ENCODE assay signal across 9 mouse cellular contexts in genomic region chr17:67274531-67275094, GRCm38 (mm10).
A peak's percentile ranks its signal among the peaks of the same experiment; 100 is the strongest.
DNase-seq lines count a peak whose midpoint lies in the region; ATAC-seq lines count a peak whose summit lies in the region.
"Had no signal": no experiment of that assay in that cellular context is flagged by ENCODE, and none has a peak within 500 bp of the region (broad histone marks: within the 10 kb centered on the region; RNA-seq: fewer than 3 reads in every experiment).

No protein-coding gene starts in this region.

- H3K4me1 ChIP-seq in kidney, embryonic 15.5 days: peaks cover 21% of the 10 kb centered on the region

- ATAC-seq in kidney, embryonic 15.5 days (replicated peaks; ENCODE audit: low FRiP score): no peak

- no peaks in the 10 kb centered on the region for H3K36me3 ChIP-seq in kidney, embryonic 15.5 days
- H3K36me3 ChIP-seq: embryonic facial prominence, embryonic 15.5 days had no signal

- no peak overlapping the region for H3K4me3 ChIP-seq in kidney, embryonic 15.5 days (replicated peaks)
- H3K4me3 ChIP-seq: embryonic facial prominence, embryonic 15.5 days had no signal

- H3K9ac ChIP-seq in kidney, embryonic 15.5 days: no peak overlapping the region
- H3K9ac ChIP-seq: embryonic facial prominence, embryonic 15.5 days had no signal

- no peak for DNase-seq in kidney, postnatal 14 days
- peak; percentile 88 to 93 for DNase-seq in cerebellum, postnatal 10 days
- DNase-seq in heart, postnatal 14 days: peak; percentile 54 to 66
- peak; percentile 31 to 56 for DNase-seq in left cerebral cortex, postnatal 10 days (ENCODE audit: extremely low spot score in 1 of 2, low spot score in 2 of 2)
- DNase-seq in right cerebral cortex, postnatal 36 days (ENCODE audit: low spot score in 2 of 2): peak; percentile 21 to 29
- DNase-seq in MN1 (ENCODE audit: low spot score): no peak
- no peak for DNase-seq in thymus, postnatal 14 days

- H3K4me2 ChIP-seq in kidney, embryonic 15.5 days: no peak overlapping the region
- H3K4me2 ChIP-seq: embryonic facial prominence, embryonic 15.5 days had no signal

- H3K9me3 ChIP-seq in kidney, embryonic 15.5 days (replicated peaks): no peaks in the 10 kb centered on the region
- H3K9me3 ChIP-seq: embryonic facial prominence, embryonic 15.5 days had no signal

- 0 out of 2 replicates have a peak overlapping the region, but pooled peaks have one; percentile 9 for H3K27ac ChIP-seq in kidney, embryonic 15.5 days
- H3K27ac ChIP-seq: embryonic facial prominence, embryonic 15.5 days had no signal

- intact Hi-C loops in heart, postnatal 14 days (cut with DNase I): loop anchor here (5.0 kb wide), 1 partner anchor 78 kb away; the partner anchor contains the start of gene Ptprm
- intact Hi-C loops in left cerebral cortex, postnatal 10 days (cut with DNase I): no loop called here

- 34% methylated on average over 21 of the region's 21 CpGs for WGBS in kidney, embryonic 15.5 days

- no peaks in the 10 kb centered on the region for H3K27me3 ChIP-seq in kidney, embryonic 15.5 days
- H3K27me3 ChIP-seq: embryonic facial prominence, embryonic 15.5 days had no signal

Comparison
In these comparisons a context has a peak if more than half of its experiments do, and no peak if none do; other contexts are left out.
1. DNase-seq: peak in cerebellum, postnatal 10 days (2 of 2), heart, postnatal 14 days (2 of 2), left cerebral cortex, postnatal 10 days (2 of 2) and right cerebral cortex, postnatal 36 days (2 of 2); none in kidney, postnatal 14 days (single experiment), MN1 (single experiment) and thymus, postnatal 14 days (single experiment).